Mouse (Mus musculus) cerebellum, adult 2 months (tissue): Measurements from ENCODE around the gene Atp13a1. TPM values are rescaled to one million over a fixed set of nuclear protein-coding genes. Genes with fewer than 3 reads are reported as not detected.

Experiments used
- DNase-seq, 2 experiments: peaks; one replicate each; pipeline ENCODE4 v3.0.0; 2021
- H3K27ac ChIP-seq: fragments of 200-500 bp; 2 replicates; pipeline ENCODE4 v1.5.1; 2012; ENCODE audit warnings: low read length, control low read depth, inconsistent platforms; ENCODE audit not compliant: insufficient read depth
- H3K27me3 ChIP-seq: fragments of 200-500 bp; 2 replicates; pipeline ENCODE4 v1.6.1; 2012; ENCODE audit warnings: inconsistent platforms, mild to moderate bottlenecking, low read length, moderate library complexity; ENCODE audit not compliant: control insufficient read depth, insufficient read depth
- H3K4me1 ChIP-seq: fragments of 200-500 bp; 2 replicates; pipeline ENCODE4 v1.6.1; 2011; ENCODE audit warnings: low read length; ENCODE audit not compliant: control insufficient read depth, insufficient read depth
- H3K4me3 ChIP-seq: fragments of 200-500 bp; replicated peaks from 2 replicates; pipeline ENCODE3; 2011; ENCODE audit warnings: mild to moderate bottlenecking, low read depth, low read length, control low read depth; ENCODE audit not compliant: insufficient read depth
- CTCF ChIP-seq: fragments of 200-500 bp; IDR thresholded peaks from 2 replicates; pipeline ENCODE4 v1.5.1; 2011; ENCODE audit warnings: low read depth, mild to moderate bottlenecking, control low read depth, low read length, moderate library complexity, borderline replicate concordance; ENCODE audit not compliant: insufficient read depth
- POLR2A ChIP-seq: fragments of 200-500 bp; IDR thresholded peaks from 2 replicates; pipeline ENCODE4 v1.6.1; 2011; ENCODE audit warnings: low read length, control low read depth, borderline replicate concordance; ENCODE audit not compliant: insufficient read depth
- WGBS: fragments of 180-500 bp; shearing (Covaris S2); methylation state at CpG from one replicate; pipeline ENCODE4 v1.1.7; 2018; 5-methylcytosine and 5-hydroxymethylcytosine counted together
- polyA plus RNA-seq: library from polyadenylated mRNA; depleted of rRNA; stranded (reverse); fragments of >200 nt; gene quantifications from 2 replicates; pipeline ENCODE4 v1.2.3, GENCODE M21; 2012; rRNA removed

Gene Atp13a1
- polyA plus RNA-seq, 1 experiment, result 54.4 TPM

DNA sequence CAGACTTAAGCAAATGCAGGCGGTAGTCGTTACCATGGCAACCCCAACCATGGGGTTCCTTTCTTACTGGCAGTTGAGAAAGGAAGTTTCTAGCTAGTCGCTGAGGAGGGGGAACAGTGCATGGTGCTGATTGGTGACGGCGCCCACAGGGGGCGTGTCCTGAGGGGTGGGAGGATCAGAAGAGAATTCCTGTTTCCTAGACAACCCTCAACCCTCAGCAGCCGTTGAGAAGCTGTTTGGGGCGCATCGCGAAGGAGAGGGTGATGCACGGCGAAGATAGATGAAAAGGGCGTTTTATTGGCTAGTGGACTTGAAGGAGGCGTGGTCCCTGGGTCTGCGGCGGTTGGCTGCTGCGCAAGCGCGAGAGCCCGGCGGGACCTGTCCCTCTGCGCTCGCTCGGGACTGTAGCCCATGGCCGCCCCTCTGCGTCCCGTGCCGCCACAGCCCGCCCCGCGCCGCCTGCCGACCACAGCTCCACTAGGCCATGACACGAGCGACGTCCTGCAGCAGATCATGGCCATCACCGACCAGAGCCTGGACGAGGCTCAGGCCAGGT is 41.4 kb downstream of the Atp13a1 start, which contains the start of gene Pbx4:
Gene Pbx4 (plus strand): TSS at position 194 of the 556 bp plus-strand sequence.
- peak; percentile 84 for DNase-seq
- TF ChIP-seq CTCF, result no peak
- peak; percentile 32; the same call in 1 of the 2 replicates for TF ChIP-seq POLR2A
- Histone ChIP-seq H3K27ac (no peak within 1 kb of the TSS), H3K27me3 (no peaks in the 10 kb centered on the region), H3K4me1 (no peaks in the 10 kb centered on the region), H3K4me3 (peak within 1 kb of the TSS; percentile 65)
- 1% methylated on average over 37 of the region's 38 CpGs for WGBS

DNA sequence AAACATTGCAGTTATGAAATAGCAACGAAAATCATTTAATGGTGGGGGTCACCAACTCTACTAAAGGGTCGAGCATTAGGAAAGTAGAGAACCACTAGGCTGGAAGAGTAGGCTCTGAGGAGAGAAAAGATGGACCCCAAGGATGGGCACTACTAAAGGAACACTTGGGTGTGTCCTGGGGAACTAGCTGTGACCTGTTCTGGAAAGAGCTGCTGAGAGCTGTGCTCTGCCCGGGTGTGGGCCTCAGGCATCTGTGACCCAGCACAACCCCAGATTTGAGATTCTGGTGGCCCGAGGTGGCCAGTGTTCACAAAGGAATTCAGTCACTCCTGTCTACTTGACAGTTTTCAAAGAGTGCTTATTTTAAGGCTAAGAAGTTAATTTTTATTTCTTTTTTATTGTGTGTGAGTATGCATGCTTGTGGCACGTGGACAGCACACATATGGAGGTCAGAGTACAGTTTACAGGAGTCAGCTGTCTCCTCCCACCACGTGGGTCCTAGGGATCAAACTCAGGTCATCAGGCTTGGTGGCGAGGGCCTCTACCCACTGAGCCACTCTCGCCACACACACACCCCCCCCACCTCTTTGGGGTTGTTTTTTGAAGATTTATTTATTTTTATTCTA is 46.2 kb downstream of the Atp13a1 start:
- Histone ChIP-seq H3K27me3 (no peaks in the 10 kb centered on the region), H3K27ac (no peak overlapping the region), H3K4me1 (no peaks in the 10 kb centered on the region), H3K4me3 (no peak overlapping the region)
- DNase-seq, result no peak
- TF ChIP-seq CTCF (no peak), POLR2A (no peak)
- WGBS, result 78% methylated on average over 8 of the region's 8 CpGs

DNA sequence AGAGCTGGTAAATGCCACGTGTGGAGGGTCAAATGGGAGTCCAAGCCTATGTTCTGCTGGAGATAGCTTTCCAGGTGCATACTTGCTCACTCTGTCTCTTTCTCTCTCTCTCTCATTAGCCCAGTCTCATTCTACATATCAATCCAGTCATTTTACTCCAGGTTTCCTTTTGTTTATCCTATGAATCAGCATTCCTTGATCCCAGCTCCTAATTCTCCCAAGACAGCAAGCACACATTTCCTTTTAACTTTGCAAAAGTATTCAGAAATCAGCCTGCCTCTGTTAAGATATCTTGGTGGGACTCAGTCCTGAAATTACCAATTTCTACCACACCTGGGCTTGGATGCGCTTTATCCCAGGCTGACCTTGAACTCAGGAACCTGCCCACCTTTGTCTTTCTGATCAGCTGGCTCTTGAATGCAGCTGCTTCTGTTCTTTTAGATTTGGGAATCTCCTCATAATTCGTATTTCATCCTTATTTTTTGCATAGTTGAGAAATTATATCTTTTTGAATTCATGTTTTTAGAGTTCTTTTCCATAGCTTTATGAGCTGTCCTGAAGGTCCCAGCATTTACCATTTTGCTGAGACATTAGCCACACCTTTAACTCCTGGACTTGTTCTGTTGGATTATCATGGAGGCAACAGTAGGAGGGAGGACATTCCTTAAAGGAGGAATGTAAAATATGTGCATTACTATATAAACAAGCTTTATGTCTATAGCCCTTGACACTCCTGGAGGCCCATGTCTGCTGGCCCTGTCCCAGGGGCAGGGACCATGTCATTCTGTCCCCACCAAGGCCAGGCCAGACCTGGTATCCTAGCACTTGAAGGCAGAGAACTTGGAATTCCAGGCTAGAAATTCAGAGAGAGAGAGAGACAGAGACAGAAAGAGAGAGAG is 56.5 kb downstream of the Atp13a1 start:
- no peaks in the 10 kb centered on the region for H3K27me3 ChIP-seq
- H3K4me3 ChIP-seq, result no peak overlapping the region
- DNase-seq, result no peak
- 83% methylated on average over 3 of the region's 3 CpGs for WGBS
- TF ChIP-seq CTCF (no peak), POLR2A (no peak)
- H3K27ac ChIP-seq, result no peak overlapping the region
- H3K4me1 ChIP-seq, result no peaks in the 10 kb centered on the region; the same call in 1 of the 2 replicates

DNA sequence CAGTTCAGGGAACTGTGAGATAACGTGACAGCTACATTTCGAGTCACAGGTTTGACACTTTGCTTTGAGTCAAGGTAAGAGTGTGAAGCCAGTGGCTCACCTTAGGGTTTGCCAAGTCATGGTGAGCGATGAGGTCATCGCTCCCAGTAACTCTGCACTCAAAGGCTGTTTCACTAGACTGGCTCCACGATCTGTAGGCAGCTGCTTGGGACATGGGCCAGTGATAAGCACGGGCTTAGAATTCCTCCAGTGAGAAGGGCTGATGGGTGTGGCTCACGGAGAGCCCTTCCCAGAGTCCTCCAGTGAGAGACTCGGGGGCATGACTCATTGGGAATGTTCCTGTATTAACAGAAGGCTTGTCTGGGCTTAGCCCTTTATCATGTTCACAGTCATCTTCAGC is 58.0 kb downstream of the Atp13a1 start:
- 70% methylated on average over 8 of the region's 8 CpGs for WGBS
- TF ChIP-seq CTCF, result no peak
- TF ChIP-seq POLR2A, result no peak
- H3K27me3 ChIP-seq, result no peaks in the 10 kb centered on the region
- no peaks in the 10 kb centered on the region; the same call in 1 of the 2 replicates for H3K4me1 ChIP-seq
- H3K4me3 ChIP-seq, result no peak overlapping the region
- H3K27ac ChIP-seq, result no peak overlapping the region
- no peak for DNase-seq

DNA sequence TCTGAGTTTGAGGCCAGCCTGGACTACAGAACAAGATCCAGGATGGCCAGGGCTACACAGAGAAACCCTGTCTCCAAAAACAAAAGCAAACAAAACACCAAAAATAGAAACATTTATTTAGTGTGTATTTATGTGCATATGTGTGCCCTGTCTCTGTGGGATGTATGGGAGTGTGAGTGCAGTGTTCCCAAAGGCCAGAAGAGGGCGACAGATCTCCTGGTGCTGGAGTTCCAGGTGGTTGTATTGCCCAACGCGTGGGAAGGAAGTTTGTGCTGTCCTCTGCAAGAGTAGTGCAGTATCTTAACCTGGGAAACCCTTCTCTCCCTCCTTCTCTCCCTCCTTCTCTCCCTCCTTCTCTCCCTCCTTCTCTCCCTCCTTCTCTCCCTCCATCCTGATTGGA is 58.9 kb downstream of the Atp13a1 start:
- TF ChIP-seq CTCF, result peak; percentile 32; the same call in 1 of the 2 replicates
- TF ChIP-seq POLR2A, result no peak
- H3K27me3 ChIP-seq, result no peaks in the 10 kb centered on the region
- no peak overlapping the region for H3K4me3 ChIP-seq
- no peak overlapping the region for H3K27ac ChIP-seq
- WGBS, result 38% methylated on average over 3 of the region's 3 CpGs
- no peak for DNase-seq
- no peaks in the 10 kb centered on the region for H3K4me1 ChIP-seq

DNA sequence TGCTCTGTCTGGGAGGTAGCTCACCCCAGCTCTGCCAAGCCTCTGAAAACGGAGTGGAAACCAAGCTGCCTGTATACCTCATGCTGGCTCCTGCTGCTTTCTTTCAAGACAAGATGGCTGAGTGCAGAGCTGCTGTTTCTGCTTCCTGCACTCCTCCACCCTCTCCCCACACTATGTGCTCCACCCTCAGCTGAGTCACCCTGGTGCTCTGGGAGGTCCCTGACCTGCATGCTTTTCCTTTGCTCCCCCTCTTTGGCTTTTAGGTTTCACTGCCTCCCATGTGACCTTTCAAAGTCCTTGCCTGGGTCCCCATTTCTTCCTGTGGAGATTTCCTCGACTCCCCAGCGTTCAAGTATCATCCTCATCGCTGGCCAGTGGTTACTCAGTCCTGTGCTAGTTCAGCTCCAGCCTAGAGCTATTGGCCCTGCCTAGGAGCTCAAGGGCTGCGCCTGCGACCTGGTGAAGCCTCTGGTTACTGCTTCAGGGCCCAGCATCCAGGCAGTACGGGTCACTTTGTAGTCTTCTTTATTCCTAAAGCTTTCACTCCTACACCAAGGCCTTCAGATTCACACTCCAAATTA is 60.1 kb downstream of the Atp13a1 start:
- 76% methylated on average over 7 of the region's 7 CpGs for WGBS
- DNase-seq, result no peak

DNA sequence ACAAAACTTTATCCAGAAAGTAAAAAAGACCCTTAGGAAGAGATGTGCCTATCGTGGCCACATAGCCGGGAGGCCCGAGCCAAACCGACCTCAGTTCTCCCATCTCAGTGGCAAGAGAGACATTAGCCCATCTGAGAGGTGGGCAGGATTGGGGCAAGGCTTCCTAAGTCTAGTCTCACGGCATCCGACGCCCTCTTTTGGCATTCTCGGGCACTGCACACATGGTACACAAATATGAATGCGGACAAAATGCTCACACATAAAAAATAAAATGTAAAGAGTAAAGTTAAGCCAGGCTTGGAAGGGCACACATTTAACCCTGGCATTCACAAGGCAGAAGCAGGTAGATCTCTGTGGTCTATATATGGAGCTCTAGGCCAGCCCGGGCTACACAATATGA is 62.9 kb downstream of the Atp13a1 start:
- H3K4me1 ChIP-seq, result no peaks in the 10 kb centered on the region
- WGBS, result 94% methylated on average over 10 of the region's 10 CpGs
- TF ChIP-seq CTCF, result no peak
- TF ChIP-seq POLR2A, result no peak
- H3K27ac ChIP-seq, result no peak overlapping the region
- H3K4me3 ChIP-seq, result no peak overlapping the region
- no peaks in the 10 kb centered on the region for H3K27me3 ChIP-seq
- DNase-seq, result no peak

More for the DNA sequence above, 60.1 kb downstream of the Atp13a1 start:
- H3K27me3 ChIP-seq, result no peaks in the 10 kb centered on the region
- H3K4me3 ChIP-seq, result no peak overlapping the region
- no peaks in the 10 kb centered on the region for H3K4me1 ChIP-seq
- H3K27ac ChIP-seq, result no peak overlapping the region
- TF ChIP-seq CTCF (no peak), POLR2A (no peak)

Other genes with a start within 250 kb of the Atp13a1 start
- 17.8 and 18.7 TPM in 2 replicates for gene Zfp868, start 165.6 kb upstream of the Atp13a1 start, polyA plus RNA-seq
- 2.3 and 2.6 TPM in 2 replicates for gene Zfp964, start 136.7 kb upstream of the Atp13a1 start, polyA plus RNA-seq
- 24.2 and 24.5 TPM in 2 replicates for gene Zfp869, start 80.4 kb upstream of the Atp13a1 start, polyA plus RNA-seq
- 6.3 TPM in 2 replicates for gene Zfp963, start 41.2 kb upstream of the Atp13a1 start, polyA plus RNA-seq
- 0.46 and 0.67 TPM in 2 replicates for gene Gm20422, start 16.3 kb upstream of the Atp13a1 start, polyA plus RNA-seq
- gene Zfp866, start within 50 bp of the Atp13a1 start, polyA plus RNA-seq, result 30.6 and 31.4 TPM in 2 replicates
- gene Gmip, start 17.5 kb downstream of the Atp13a1 start, polyA plus RNA-seq, result 8.2 and 10.1 TPM in 2 replicates
- gene Lpar2, start 31.3 kb downstream of the Atp13a1 start, polyA plus RNA-seq, result 0.23 and 0.38 TPM in 2 replicates
- gene Pbx4, start 41.3 kb downstream of the Atp13a1 start, polyA plus RNA-seq, result 17.9 and 20.3 TPM in 2 replicates
- 0.18 and 0.41 TPM in 2 replicates for gene Cilp2, start 96.5 kb downstream of the Atp13a1 start, polyA plus RNA-seq
- gene Tssk6, start 111.0 kb downstream of the Atp13a1 start, polyA plus RNA-seq, result 0.22 and 0.29 TPM in 2 replicates
- 221 and 239 TPM in 2 replicates for gene Ndufa13, start 111.4 kb downstream of the Atp13a1 start, polyA plus RNA-seq
- gene Yjefn3, start 111.5 kb downstream of the Atp13a1 start, polyA plus RNA-seq, result 15.4 and 16.8 TPM in 2 replicates
- gene Gatad2a, start 205.2 kb downstream of the Atp13a1 start, polyA plus RNA-seq, result 31.9 and 36.9 TPM in 2 replicates